Mouse (Mus musculus) G1E (cell line): ENCODE results near the gene Mymk. TPM values are rescaled to one million over a fixed set of nuclear protein-coding genes. Genes with fewer than 3 reads are reported as not detected.

Source experiments
- ATAC-seq: 2 replicates; pipeline ENCODE4 v1.8.0; 2016; ENCODE audit warnings: mild to moderate bottlenecking; ENCODE audit not compliant: insufficient number of reproducible peaks, poor library complexity, low FRiP score, severe bottlenecking; ENCODE audit errors: extremely low read depth
- DNase-seq: peaks from one replicate; pipeline ENCODE4 v3.0.0; 2012; ENCODE audit warnings: low spot score
- H3K27me3 ChIP-seq: 2 replicates; pipeline ENCODE4 v1.6.1; 2012; ENCODE audit warnings: mild to moderate bottlenecking, low read length, inconsistent platforms; ENCODE audit not compliant: insufficient read depth
- H3K36me3 ChIP-seq: replicated peaks from 2 replicates; pipeline ENCODE3; 2012; ENCODE audit warnings: mild to moderate bottlenecking, inconsistent platforms
- H3K4me1 ChIP-seq: 2 replicates; pipeline ENCODE4 v1.6.1; 2012; ENCODE audit warnings: low read depth, low read length, inconsistent platforms, mixed read lengths; ENCODE audit not compliant: insufficient read depth
- H3K4me3 ChIP-seq: 2 replicates; pipeline ENCODE4 v1.5.1; 2012; ENCODE audit warnings: low read depth, mild to moderate bottlenecking, inconsistent platforms, low read length, moderate library complexity, mixed read lengths
- H3K9me3 ChIP-seq: replicated peaks from 2 replicates; pipeline ENCODE4 v1.6.1; 2012; ENCODE audit warnings: inconsistent platforms
- CTCF ChIP-seq: IDR thresholded peaks from 2 replicates; pipeline ENCODE4 v1.5.1; 2012; ENCODE audit warnings: low read depth, low read length, inconsistent platforms, mixed read lengths
- GATA1 ChIP-seq: IDR thresholded peaks from 2 replicates; pipeline ENCODE4 v1.6.1; 2012; ENCODE audit warnings: borderline replicate concordance, low read length, inconsistent platforms, mixed read lengths
- GATA2 ChIP-seq: IDR thresholded peaks from 2 replicates; pipeline ENCODE4 v1.6.1; 2012; ENCODE audit warnings: low read depth, low read length, inconsistent platforms, borderline replicate concordance
- POLR2AphosphoS5 ChIP-seq: IDR thresholded peaks from 2 replicates; pipeline ENCODE4 v1.6.1; 2012; ENCODE audit warnings: low read depth, low read length, inconsistent platforms; ENCODE audit not compliant: insufficient replicate concordance
- TAL1 ChIP-seq: conservative IDR thresholded peaks from 2 replicates; pipeline ENCODE4 v1.6.1; 2012; ENCODE audit warnings: low read depth, low read length, inconsistent platforms, mixed read lengths
- polyA plus RNA-seq: library from polyadenylated mRNA; stranded (reverse); fragments of >175 nt; gene quantifications from 2 replicates; pipeline ENCODE4 v1.2.3, GENCODE M21; 2012
- total RNA-seq, 2 experiments: library from RNA; stranded (forward) in 1 of 2; stranded (reverse) in 1 of 2; fragments of 200-1000 nt in 1 of 2; fragments of >200 nt in 1 of 2; fragmentation: Nextera tagmentation in 1 of 2; gene quantifications; 2 replicates each; pipeline ENCODE4 v1.2.3; 2014 to 2017

Gene Mymk
- total and polyA plus RNA-seq, 3 experiments = 0.27 TPM; not detected in 2

DNA sequence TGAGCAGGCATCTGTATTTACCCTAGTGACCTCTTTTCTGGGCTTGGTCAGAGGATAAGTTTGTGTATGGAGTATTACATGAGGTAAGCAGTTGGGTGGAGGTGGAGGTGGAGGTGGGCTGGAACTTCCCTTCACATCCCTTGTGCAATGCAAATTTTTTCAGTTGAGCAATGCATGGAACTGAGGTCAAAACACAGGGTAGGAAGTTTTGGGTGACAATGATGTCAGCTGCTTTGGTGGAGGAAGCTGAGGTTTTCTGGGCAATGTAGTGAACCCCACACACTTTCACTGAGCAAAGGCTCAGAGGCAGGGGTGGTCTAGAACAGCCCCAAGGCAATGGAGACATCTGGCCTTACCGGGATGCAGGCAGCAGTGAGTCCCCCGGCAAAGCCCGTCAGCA lies 46.4 kb downstream of the Mymk start:
- Histone ChIP-seq H3K4me1 (peaks cover 12% of the 10 kb centered on the region), H3K27me3 (peaks cover 58% of the 10 kb centered on the region)
- ATAC-seq = no peak

DNA sequence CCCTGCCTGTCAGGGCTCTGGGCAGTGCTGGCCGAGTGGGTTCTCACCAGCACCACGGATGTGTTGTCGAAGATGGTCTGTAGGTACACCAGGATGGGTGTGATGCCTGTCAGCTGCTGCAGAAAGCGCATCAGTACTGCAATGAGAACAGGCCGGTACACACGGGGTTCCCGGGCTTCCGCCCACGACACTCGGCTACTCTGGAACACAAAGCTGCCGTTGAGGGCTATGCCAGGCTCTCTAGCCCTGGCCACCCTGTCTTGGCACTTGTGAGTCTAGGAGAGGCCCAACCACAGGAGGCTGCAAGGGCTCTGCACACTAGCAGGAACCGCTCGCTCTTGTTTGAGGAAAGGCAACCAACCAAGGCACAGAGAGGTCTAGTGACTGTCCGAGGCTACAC lies 47.8 kb downstream of the Mymk start:
- no peaks in the 10 kb centered on the region for H3K9me3 ChIP-seq
- ATAC-seq (no peak), DNase-seq (no peak)
- H3K36me3 ChIP-seq = peaks cover 8% of the 10 kb centered on the region
- H3K27me3 ChIP-seq = peaks cover 48% of the 10 kb centered on the region
- H3K4me3 ChIP-seq = no peak overlapping the region
- TF ChIP-seq POLR2AphosphoS5 (no peak), CTCF (no peak), GATA2 (no peak), GATA1 (no peak), TAL1 (no peak)
- H3K4me1 ChIP-seq = peaks cover 12% of the 10 kb centered on the region

More for the DNA sequence above, 46.4 kb downstream of the Mymk start:
- DNase-seq = no peak
- Histone ChIP-seq H3K4me3 (no peak overlapping the region), H3K36me3 (no peaks in the 10 kb centered on the region), H3K9me3 (no peaks in the 10 kb centered on the region)
- no peak for TF ChIP-seq GATA2
- TF ChIP-seq TAL1 = no peak
- no peak for TF ChIP-seq POLR2AphosphoS5
- no peak for TF ChIP-seq CTCF
- TF ChIP-seq GATA1 = no peak

GRCm38 (mm10) chr2:27022612-27023011 lies 49.4 kb downstream of the Mymk start:
- DNase-seq = no peak
- Histone ChIP-seq H3K4me3 (no peak overlapping the region), H3K4me1 (peaks cover 4% of the 10 kb centered on the region; the same call in 1 of the 2 replicates), H3K27me3 (peaks cover 34% of the 10 kb centered on the region), H3K36me3 (peaks cover 24% of the 10 kb centered on the region), H3K9me3 (no peaks in the 10 kb centered on the region)
- no peak for TF ChIP-seq POLR2AphosphoS5
- no peak for TF ChIP-seq GATA2
- no peak for TF ChIP-seq GATA1
- TF ChIP-seq TAL1 = no peak
- TF ChIP-seq CTCF = no peak
- ATAC-seq = no peak

DNA sequence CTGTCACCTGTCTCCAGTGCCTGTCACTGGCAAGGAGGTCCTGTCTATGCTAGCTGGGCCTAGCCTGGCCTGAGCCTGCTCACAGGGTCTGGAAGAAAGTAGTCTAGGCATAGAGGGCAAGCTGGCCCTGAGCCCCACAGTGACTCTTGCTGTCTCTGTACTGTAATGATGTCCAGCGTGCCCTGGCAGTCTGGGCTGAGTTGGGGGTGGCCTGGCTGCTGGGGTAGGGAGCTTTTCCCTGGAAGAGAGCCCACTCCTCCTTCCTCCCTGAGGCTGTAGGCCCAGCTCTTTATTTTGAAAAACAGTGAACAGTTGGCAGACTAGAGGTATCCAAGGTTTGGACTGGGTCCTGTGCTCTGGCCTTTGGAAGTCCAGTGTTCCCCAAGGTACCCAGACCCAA lies 50.9 kb downstream of the Mymk start:
- H3K4me3 ChIP-seq = no peak overlapping the region
- no peaks in the 10 kb centered on the region; the same call in 1 of the 2 replicates for H3K4me1 ChIP-seq
- no peak for TF ChIP-seq GATA1
- no peak for TF ChIP-seq GATA2
- TF ChIP-seq CTCF = no peak
- no peak for TF ChIP-seq TAL1
- TF ChIP-seq POLR2AphosphoS5 = no peak
- DNase-seq = no peak
- no peaks in the 10 kb centered on the region for H3K9me3 ChIP-seq
- peaks cover 38% of the 10 kb centered on the region for H3K36me3 ChIP-seq
- H3K27me3 ChIP-seq = peaks cover 25% of the 10 kb centered on the region
- no peak for ATAC-seq

DNA sequence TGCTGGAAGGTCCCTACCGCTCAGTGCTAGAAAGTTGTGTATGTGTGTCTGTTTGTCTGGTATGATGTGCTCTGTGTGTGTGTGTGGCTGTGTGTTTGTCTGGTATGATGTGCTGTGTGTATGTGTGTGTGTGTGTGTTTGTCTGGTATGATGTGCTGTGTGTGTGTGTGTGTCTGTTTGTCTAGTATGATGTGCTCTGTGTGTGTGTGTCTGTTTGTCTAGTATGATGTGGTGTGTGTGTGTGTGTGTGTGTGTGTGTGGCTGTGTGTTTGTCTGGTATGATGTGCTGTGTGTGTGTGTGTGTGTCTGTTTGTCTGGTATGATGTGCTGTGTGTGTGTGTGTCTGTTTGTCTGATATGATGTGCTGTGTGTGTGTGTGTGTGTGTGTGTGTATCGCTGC lies 52.4 kb downstream of the Mymk start:
- no peaks in the 10 kb centered on the region for H3K9me3 ChIP-seq
- H3K27me3 ChIP-seq = peaks cover 12% of the 10 kb centered on the region
- no peak for TF ChIP-seq TAL1
- no peak for TF ChIP-seq GATA2
- TF ChIP-seq POLR2AphosphoS5 = no peak
- TF ChIP-seq CTCF = no peak
- no peak for TF ChIP-seq GATA1
- DNase-seq (no peak), ATAC-seq (no peak)
- H3K4me3 ChIP-seq = no peak overlapping the region
- peaks cover 54% of the 10 kb centered on the region for H3K36me3 ChIP-seq
- H3K4me1 ChIP-seq = no peaks in the 10 kb centered on the region; the same call in 1 of the 2 replicates

GRCm38 (mm10) chr2:27017802-27018201 lies 54.2 kb downstream of the Mymk start:
- H3K36me3 ChIP-seq = peaks cover 67% of the 10 kb centered on the region
- TF ChIP-seq GATA1 = no peak
- TF ChIP-seq CTCF = peak; percentile 92
- TF ChIP-seq GATA2 = no peak
- no peak for TF ChIP-seq POLR2AphosphoS5
- TF ChIP-seq TAL1 = no peak
- DNase-seq (peak; percentile 40), ATAC-seq (no peak)
- H3K9me3 ChIP-seq = no peaks in the 10 kb centered on the region
- H3K4me3 ChIP-seq = no peak overlapping the region
- peaks cover 3% of the 10 kb centered on the region; the same call in 1 of the 2 replicates for H3K4me1 ChIP-seq
- H3K27me3 ChIP-seq = no peaks in the 10 kb centered on the region

Other genes starting within 250 kb of the Mymk start
- not detected in 2 replicates for gene Abo, start 207.2 kb downstream of the Mymk start, total RNA-seq (2014; fragmentation: Nextera tagmentation)
- gene Abo, start 207.2 kb downstream of the Mymk start, total RNA-seq (2017) = 0.05 TPM in 1 of 2 replicates, not detected in the other
- gene Abo, start 207.2 kb downstream of the Mymk start, polyA plus RNA-seq = not detected in 2 replicates
- 20.7 and 37.9 TPM in 2 replicates for gene Surf6, start 169.3 kb downstream of the Mymk start, total RNA-seq (2014; fragmentation: Nextera tagmentation)
- 33.9 and 34.8 TPM in 2 replicates for gene Surf6, start 169.3 kb downstream of the Mymk start, total RNA-seq (2017)
- 48.0 and 52.5 TPM in 2 replicates for gene Surf6, start 169.3 kb downstream of the Mymk start, polyA plus RNA-seq
- 10.8 and 18.4 TPM in 2 replicates for gene Med22, start 161.5 kb downstream of the Mymk start, total RNA-seq (2014; fragmentation: Nextera tagmentation)
- gene Med22, start 161.5 kb downstream of the Mymk start, total RNA-seq (2017) = 24.6 and 26.0 TPM in 2 replicates
- gene Med22, start 161.5 kb downstream of the Mymk start, polyA plus RNA-seq = 75.9 and 83.9 TPM in 2 replicates
- gene Rpl7a, start 161.4 kb downstream of the Mymk start, total RNA-seq (2014; fragmentation: Nextera tagmentation) = 1,025 and 1,074 TPM in 2 replicates
- gene Rpl7a, start 161.4 kb downstream of the Mymk start, total RNA-seq (2017) = 2,095 and 2,519 TPM in 2 replicates
- gene Rpl7a, start 161.4 kb downstream of the Mymk start, polyA plus RNA-seq = 4,098 and 5,305 TPM in 2 replicates
- 69.6 and 91.3 TPM in 2 replicates for gene Surf2, start 155.8 kb downstream of the Mymk start, total RNA-seq (2014; fragmentation: Nextera tagmentation)
- 73.8 and 81.8 TPM in 2 replicates for gene Surf2, start 155.8 kb downstream of the Mymk start, total RNA-seq (2017)
- 5.7 and 11.1 TPM in 2 replicates for gene Surf2, start 155.8 kb downstream of the Mymk start, polyA plus RNA-seq
- gene Surf1, start 155.6 kb downstream of the Mymk start, total RNA-seq (2014; fragmentation: Nextera tagmentation) = 119 and 128 TPM in 2 replicates
- 85.6 and 102 TPM in 2 replicates for gene Surf1, start 155.6 kb downstream of the Mymk start, total RNA-seq (2017)
- gene Surf1, start 155.6 kb downstream of the Mymk start, polyA plus RNA-seq = 25.5 and 38.1 TPM in 2 replicates
- 88.0 and 97.9 TPM in 2 replicates for gene Surf4, start 138.3 kb downstream of the Mymk start, total RNA-seq (2014; fragmentation: Nextera tagmentation)
- 72.9 and 74.6 TPM in 2 replicates for gene Surf4, start 138.3 kb downstream of the Mymk start, total RNA-seq (2017)
- 75.3 and 80.7 TPM in 2 replicates for gene Surf4, start 138.3 kb downstream of the Mymk start, polyA plus RNA-seq
- not detected in 2 replicates for gene Stkld1, start 138.1 kb downstream of the Mymk start, total RNA-seq (2014; fragmentation: Nextera tagmentation)
- 0.35 TPM in 1 of 2 replicates, not detected in the other for gene Stkld1, start 138.1 kb downstream of the Mymk start, total RNA-seq (2017)
- 0.02 TPM in 1 of 2 replicates, not detected in the other for gene Stkld1, start 138.1 kb downstream of the Mymk start, polyA plus RNA-seq
- 61.0 and 69.6 TPM in 2 replicates for gene Rexo4, start 107.8 kb downstream of the Mymk start, total RNA-seq (2014; fragmentation: Nextera tagmentation)
- gene Rexo4, start 107.8 kb downstream of the Mymk start, total RNA-seq (2017) = 108 and 115 TPM in 2 replicates
- gene Rexo4, start 107.8 kb downstream of the Mymk start, polyA plus RNA-seq = 77.7 and 125 TPM in 2 replicates
- not detected in 2 replicates for gene Adamts13, start 98.8 kb downstream of the Mymk start, total RNA-seq (2014; fragmentation: Nextera tagmentation)
- gene Adamts13, start 98.8 kb downstream of the Mymk start, total RNA-seq (2017) = not detected in 2 replicates
- not detected in 2 replicates for gene Adamts13, start 98.8 kb downstream of the Mymk start, polyA plus RNA-seq
- gene Cacfd1, start 62.3 kb downstream of the Mymk start, total RNA-seq (2014; fragmentation: Nextera tagmentation) = 13.8 and 20.8 TPM in 2 replicates
- gene Cacfd1, start 62.3 kb downstream of the Mymk start, total RNA-seq (2017) = 9.5 and 15.8 TPM in 2 replicates
- gene Cacfd1, start 62.3 kb downstream of the Mymk start, polyA plus RNA-seq = 7.4 and 8.9 TPM in 2 replicates
- not detected in 2 replicates for gene Slc2a6, start 44.2 kb downstream of the Mymk start, total RNA-seq (2014; fragmentation: Nextera tagmentation)
- gene Slc2a6, start 44.2 kb downstream of the Mymk start, total RNA-seq (2017) = 0.16 and 0.17 TPM in 2 replicates
- gene Slc2a6, start 44.2 kb downstream of the Mymk start, polyA plus RNA-seq = not detected in 2 replicates
- not detected in 2 replicates for gene Adamtsl2, start 7.2 kb upstream of the Mymk start, total RNA-seq (2014; fragmentation: Nextera tagmentation)
- 0.06 and 0.11 TPM in 2 replicates for gene Adamtsl2, start 7.2 kb upstream of the Mymk start, total RNA-seq (2017)
- not detected in 2 replicates for gene Adamtsl2, start 7.2 kb upstream of the Mymk start, polyA plus RNA-seq
- gene Fam163b, start 70.3 kb upstream of the Mymk start, total RNA-seq (2014; fragmentation: Nextera tagmentation) = not detected in 2 replicates
- 0.16 TPM in 1 of 2 replicates, not detected in the other for gene Fam163b, start 70.3 kb upstream of the Mymk start, total RNA-seq (2017)
- gene Fam163b, start 70.3 kb upstream of the Mymk start, polyA plus RNA-seq = not detected in 2 replicates
- not detected in 2 replicates for gene Dbh, start 93.1 kb upstream of the Mymk start, total RNA-seq (2014; fragmentation: Nextera tagmentation)
- gene Dbh, start 93.1 kb upstream of the Mymk start, total RNA-seq (2017) = 0.05 TPM in 1 of 2 replicates, not detected in the other
- not detected in 2 replicates for gene Dbh, start 93.1 kb upstream of the Mymk start, polyA plus RNA-seq
- gene Sardh, start 176.2 kb upstream of the Mymk start, total RNA-seq (2014; fragmentation: Nextera tagmentation) = not detected in 2 replicates
- gene Sardh, start 176.2 kb upstream of the Mymk start, total RNA-seq (2017) = 0.11 and 0.46 TPM in 2 replicates
- gene Sardh, start 176.2 kb upstream of the Mymk start, polyA plus RNA-seq = 0.07 TPM in 1 of 2 replicates, not detected in the other